Mouse (Mus musculus) liver, postnatal 0 days (tissue): Measurements from ENCODE around the gene Eif4h. TPM values are rescaled to one million over a fixed set of nuclear protein-coding genes. Genes with fewer than 3 reads are reported as not detected.

Experiments used
- ATAC-seq: fragments of 200-750 bp; cut with Nextera tagmentation; 2 replicates; pipeline ENCODE4 v1.8.0; 2017; ENCODE audit warnings: mild to moderate bottlenecking, moderate library complexity
- DNase-seq: peaks from one replicate; pipeline ENCODE4 v3.0.0-alpha.2; 2016
- H3K27ac ChIP-seq: fragments of 300-500 bp; sonication (generic); 2 replicates; pipeline ENCODE4 v1.5.1; 2014; ENCODE audit warnings: antibody characterized with exemption, moderate library complexity, mild to moderate bottlenecking, low read depth
- H3K27me3 ChIP-seq: fragments of 300-500 bp; sonication (generic); 2 replicates; pipeline ENCODE4 v1.6.1; 2014; ENCODE audit warnings: low read length, control low read depth, mixed read lengths; ENCODE audit not compliant: insufficient read depth
- H3K36me3 ChIP-seq: fragments of 300-500 bp; sonication (generic); replicated peaks from 2 replicates; pipeline ENCODE4 v1.6.1; 2014; ENCODE audit warnings: mild to moderate bottlenecking, control low read depth, low read length, moderate library complexity, mixed read lengths; ENCODE audit not compliant: insufficient read depth
- H3K4me1 ChIP-seq: fragments of 300-500 bp; sonication (generic); 2 replicates; pipeline ENCODE4 v1.6.1; 2014; ENCODE audit warnings: antibody characterized with exemption, mild to moderate bottlenecking, control low read depth; ENCODE audit not compliant: insufficient read depth
- H3K4me2 ChIP-seq: fragments of 300-500 bp; sonication (generic); 2 replicates; pipeline ENCODE4 v1.6.1; 2014; ENCODE audit warnings: low read depth, mild to moderate bottlenecking, low read length, moderate library complexity, mixed read lengths
- H3K4me3 ChIP-seq: fragments of 300-500 bp; sonication (generic); 2 replicates; pipeline ENCODE4 v1.5.1; 2014; ENCODE audit warnings: low read depth, low read length
- H3K9ac ChIP-seq: fragments of 300-500 bp; sonication (generic); replicated peaks from 2 replicates; pipeline ENCODE4 v1.6.1; 2014; ENCODE audit warnings: mild to moderate bottlenecking, moderate library complexity
- H3K9me3 ChIP-seq: fragments of 300-500 bp; sonication (generic); 2 replicates; pipeline ENCODE4 v1.6.1; 2016; ENCODE audit warnings: mild to moderate bottlenecking, control low read depth, low read length, mixed read lengths
- CTCF ChIP-seq: sonication (generic); IDR thresholded peaks from 2 replicates; pipeline ENCODE4 v1.5.1; 2016; ENCODE audit warnings: antibody characterized with exemption, low read depth
- EP300 ChIP-seq: IDR thresholded peaks from 2 replicates; pipeline ENCODE4 v1.6.1; 2016; ENCODE audit warnings: antibody characterized with exemption, low read depth, mild to moderate bottlenecking
- WGBS: fragments of 180-500 bp; shearing (Covaris S2); extraction: QIAGEN DNeasy Blood & Tissue Kit; methylation state at CpG from one replicate; pipeline ENCODE4 v1.1.7; 2014; ENCODE audit not compliant: insufficient replicate concordance; 5-methylcytosine and 5-hydroxymethylcytosine counted together
- polyA plus RNA-seq: library from polyadenylated mRNA; unstranded; fragments of >200 nt; fragmentation: Nextera tagmentation; extraction: Ambion mirVana; gene quantifications from 2 replicates; pipeline ENCODE4 v1.2.1, GENCODE M21; 2015

Eif4h gene
- polyA plus RNA-seq, 1 experiment from 2014 or later: 132 TPM

DNA sequence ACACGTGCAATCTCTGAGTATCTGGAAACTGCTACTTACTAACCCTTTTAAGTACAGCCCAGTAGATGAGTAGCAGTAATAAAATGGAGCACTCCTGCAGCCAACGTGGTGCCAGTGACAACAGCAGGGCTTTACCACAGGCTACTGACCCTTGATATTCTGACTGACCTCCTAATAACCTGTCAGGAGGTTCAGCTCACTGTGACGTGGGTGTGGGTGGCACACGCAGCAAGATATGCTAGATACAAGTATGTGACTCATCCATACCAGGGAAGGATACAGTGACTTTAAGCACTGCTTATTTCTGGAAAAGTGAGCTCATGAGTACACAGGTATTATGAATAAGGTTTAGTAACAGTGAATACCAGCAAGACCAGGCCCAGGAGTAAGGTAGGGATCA, 9.8 kb downstream of the Eif4h start:
- no peak for TF ChIP-seq EP300
- no peak for TF ChIP-seq CTCF
- H3K27ac ChIP-seq: no peak overlapping the region
- DNase-seq (no peak), ATAC-seq (peak; percentile 72)
- no peak overlapping the region for H3K4me3 ChIP-seq
- H3K9me3 ChIP-seq: no peaks in the 10 kb centered on the region
- H3K9ac ChIP-seq: no peak overlapping the region
- WGBS: 62% methylated on average over 4 of the region's 4 CpGs
- H3K4me1 ChIP-seq: peaks cover 25% of the 10 kb centered on the region
- H3K36me3 ChIP-seq: peaks cover 63% of the 10 kb centered on the region
- H3K4me2 ChIP-seq: no peak overlapping the region
- H3K27me3 ChIP-seq: no peaks in the 10 kb centered on the region

DNA sequence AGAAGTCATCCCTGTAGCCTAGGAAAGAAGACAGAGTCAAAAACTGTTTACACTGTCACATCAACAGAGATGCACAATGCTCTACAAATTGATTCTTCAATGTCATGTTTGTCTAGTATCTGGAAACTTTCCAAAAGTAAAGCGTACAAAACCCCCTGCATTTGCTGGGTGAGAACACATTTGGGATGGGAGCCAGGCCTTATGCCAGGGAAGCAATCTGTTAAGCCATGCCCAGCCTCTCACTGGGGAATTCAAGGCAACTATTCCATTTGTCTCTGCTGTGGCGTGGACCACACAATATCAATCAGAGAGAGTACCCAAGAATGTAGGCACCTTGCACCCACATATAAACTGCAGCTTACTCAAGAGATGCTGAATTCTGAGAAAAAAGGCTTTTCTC, 17.2 kb downstream of the Eif4h start:
- WGBS: 78% methylated on average over 2 of the region's 2 CpGs
- H3K4me3 ChIP-seq: no peak overlapping the region

DNA sequence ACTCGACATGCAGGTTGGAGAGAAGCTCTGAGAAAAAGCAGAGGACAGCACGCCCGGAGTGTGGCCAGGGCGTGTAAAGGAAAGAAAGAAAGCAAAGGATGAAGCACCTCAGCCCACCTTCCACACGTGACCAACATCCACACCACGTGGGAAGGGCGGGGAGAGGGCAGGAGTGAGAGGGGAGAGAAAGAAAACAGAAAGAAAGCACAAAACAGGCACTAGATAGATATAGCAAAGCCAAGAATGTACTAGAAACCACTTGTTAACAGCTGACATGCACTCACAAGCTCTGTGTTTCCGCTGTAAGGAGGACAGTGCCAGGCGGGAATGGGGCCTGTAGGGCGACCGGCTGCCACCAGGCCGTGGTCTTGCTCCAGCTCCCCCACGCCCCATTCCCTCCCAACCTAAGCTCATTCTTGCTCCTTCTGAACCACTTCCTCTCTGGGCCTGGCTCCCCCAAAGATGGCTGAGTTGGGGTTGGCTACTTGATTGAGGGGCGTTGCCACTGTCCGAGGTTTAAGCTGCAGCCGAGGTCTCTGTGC, 18.1 kb downstream of the Eif4h start:
- no peak for TF ChIP-seq CTCF
- TF ChIP-seq EP300: no peak
- H3K4me3 ChIP-seq: no peak overlapping the region
- H3K4me2 ChIP-seq: no peak overlapping the region
- H3K9ac ChIP-seq: no peak overlapping the region
- no peaks in the 10 kb centered on the region for H3K9me3 ChIP-seq
- no peaks in the 10 kb centered on the region for H3K4me1 ChIP-seq
- ATAC-seq (no peak), DNase-seq (no peak)
- 87% methylated on average over 16 of the region's 16 CpGs for WGBS
- H3K27me3 ChIP-seq: no peaks in the 10 kb centered on the region
- H3K36me3 ChIP-seq: peaks cover 85% of the 10 kb centered on the region
- no peak overlapping the region for H3K27ac ChIP-seq

More for the DNA sequence above, 17.2 kb downstream of the Eif4h start:
- Histone ChIP-seq H3K4me2 (no peak overlapping the region), H3K27ac (no peak overlapping the region), H3K27me3 (no peaks in the 10 kb centered on the region), H3K9me3 (no peaks in the 10 kb centered on the region), H3K36me3 (peaks cover 94% of the 10 kb centered on the region), H3K4me1 (no peaks in the 10 kb centered on the region), H3K9ac (no peak overlapping the region)
- TF ChIP-seq CTCF (no peak), EP300 (no peak)
- ATAC-seq: no peak
- DNase-seq: no peak

DNA sequence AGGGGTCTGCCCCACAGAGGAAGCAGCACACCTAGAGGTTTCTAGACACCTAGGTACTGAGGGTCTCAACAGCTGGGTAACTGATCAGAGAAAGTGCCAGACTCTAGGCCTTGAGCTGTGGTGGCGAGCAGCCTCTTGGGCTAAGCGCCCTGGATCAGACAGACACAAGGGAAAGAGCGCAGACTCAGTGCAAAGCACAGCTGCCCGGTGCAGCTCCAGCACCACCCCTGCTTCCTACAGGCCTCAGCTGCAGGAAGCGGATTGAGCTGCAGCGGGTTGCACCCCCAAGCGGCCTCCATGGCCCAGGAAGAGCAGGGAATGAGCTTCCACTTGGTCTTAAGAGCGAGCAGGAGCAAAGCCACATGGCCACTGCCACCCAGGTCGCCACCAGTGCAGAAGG, 18.8 kb downstream of the Eif4h start:
- 89% methylated on average over 9 of the region's 9 CpGs for WGBS
- Histone ChIP-seq H3K9me3 (no peaks in the 10 kb centered on the region), H3K27ac (no peak overlapping the region), H3K4me3 (no peak overlapping the region), H3K9ac (no peak overlapping the region), H3K4me1 (no peaks in the 10 kb centered on the region), H3K36me3 (peaks cover 79% of the 10 kb centered on the region), H3K4me2 (no peak overlapping the region), H3K27me3 (no peaks in the 10 kb centered on the region)
- ATAC-seq (no peak), DNase-seq (no peak)
- no peak for TF ChIP-seq CTCF
- TF ChIP-seq EP300: no peak

DNA sequence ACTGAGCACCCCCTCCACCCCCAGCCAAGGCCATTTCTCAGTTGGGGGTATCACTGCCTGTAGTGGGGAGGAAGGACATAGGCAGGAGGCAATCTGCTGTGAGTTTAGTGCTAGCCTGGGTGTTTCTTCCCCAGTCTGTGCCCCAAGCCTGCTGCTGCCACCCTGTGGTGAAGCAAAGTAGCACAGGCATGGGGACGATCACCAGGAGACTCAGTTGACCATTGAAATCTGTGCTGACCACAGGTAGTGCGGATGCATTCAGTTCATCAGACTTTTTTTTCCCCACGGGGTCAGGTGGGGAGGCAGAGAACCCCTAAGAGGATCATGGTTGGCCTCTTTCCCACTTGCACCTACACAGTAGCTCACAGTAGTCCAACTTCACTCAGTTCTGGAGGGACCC, 22.2 kb downstream of the Eif4h start:
- peaks cover 45% of the 10 kb centered on the region for H3K36me3 ChIP-seq
- WGBS: 29% methylated on average over 3 of the region's 3 CpGs

DNA sequence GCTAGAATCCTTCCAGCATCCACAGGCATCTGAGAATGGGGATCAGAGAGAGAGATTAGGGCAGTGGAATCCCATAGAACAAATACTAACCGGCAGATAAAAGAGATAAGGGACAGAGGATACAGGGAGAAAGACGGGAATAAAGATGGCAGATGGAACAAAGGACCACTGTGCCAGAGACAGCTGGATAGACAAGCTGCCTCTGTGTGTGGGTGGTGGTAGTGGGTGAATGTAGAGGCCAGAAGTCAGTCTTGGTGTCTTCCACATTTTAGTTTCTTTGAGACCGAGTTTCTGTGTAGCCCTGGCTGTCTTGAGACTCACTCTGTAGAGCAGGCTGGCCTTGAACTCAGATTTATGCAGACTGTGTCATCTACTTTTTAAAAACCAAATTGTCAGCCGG, 23.5 kb downstream of the Eif4h start:
- Histone ChIP-seq H3K9me3 (no peaks in the 10 kb centered on the region), H3K36me3 (peaks cover 32% of the 10 kb centered on the region), H3K4me3 (no peak overlapping the region), H3K27me3 (no peaks in the 10 kb centered on the region), H3K9ac (no peak overlapping the region), H3K4me1 (peaks cover 3% of the 10 kb centered on the region; the same call in 1 of the 2 replicates), H3K27ac (no peak overlapping the region), H3K4me2 (no peak overlapping the region)
- ATAC-seq: no peak
- no peak for DNase-seq
- TF ChIP-seq CTCF (no peak), EP300 (no peak)
- WGBS: 62% methylated on average over 4 of the region's 4 CpGs

More for the DNA sequence above, 22.2 kb downstream of the Eif4h start:
- DNase-seq (peak; percentile 79), ATAC-seq (peak; percentile 40; the same call in 1 of the 2 replicates)
- peaks cover 3% of the 10 kb centered on the region; the same call in 1 of the 2 replicates for H3K4me1 ChIP-seq
- peak; percentile 95 for TF ChIP-seq CTCF
- TF ChIP-seq EP300: no peak
- no peak overlapping the region for H3K27ac ChIP-seq
- H3K9ac ChIP-seq: no peak overlapping the region
- no peaks in the 10 kb centered on the region for H3K27me3 ChIP-seq
- no peak overlapping the region for H3K4me2 ChIP-seq
- no peaks in the 10 kb centered on the region for H3K9me3 ChIP-seq
- H3K4me3 ChIP-seq: no peak overlapping the region
